Mouse (Mus musculus) heart, adult 2 months (tissue): ENCODE measurements at regions not wholly inside any gene's neighbourhood (a gene's known extent, or its start where the extent isn't known, plus 50 kb on each side); places are given as distances from the start of the nearest gene placed in this dataset.

Source experiments
- CTCF ChIP-seq: fragments of 200-600 bp; IDR thresholded peaks from 2 replicates; pipeline ENCODE4 v1.8.1; 2022; ENCODE audit warnings: antibody characterized with exemption, mild to moderate bottlenecking, moderate library complexity
- POLR2A ChIP-seq: fragments of 200-500 bp; IDR thresholded peaks from 2 replicates; pipeline ENCODE4 v1.6.1; 2011; ENCODE audit warnings: mild to moderate bottlenecking, low read depth, low read length, control low read depth; ENCODE audit not compliant: insufficient read depth

DNA sequence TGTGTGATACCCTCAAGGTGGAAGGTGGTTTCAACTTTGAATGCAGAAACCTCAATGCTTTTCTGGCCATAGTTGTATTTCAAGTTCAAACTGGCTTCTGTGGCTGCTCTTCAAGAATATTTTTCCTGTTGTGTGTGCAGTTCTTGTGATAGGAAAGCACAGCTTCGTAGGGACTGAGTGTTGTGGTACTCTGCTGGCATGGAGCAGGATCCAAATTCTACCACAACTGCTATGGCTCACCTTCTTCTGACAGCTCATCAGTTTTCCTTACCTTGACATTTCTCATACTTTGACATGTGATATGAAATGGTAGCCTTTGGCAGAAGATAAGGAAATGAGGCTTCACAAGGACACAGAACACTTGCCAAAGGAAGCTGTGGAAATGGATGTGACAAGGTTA, 79.0 kb upstream of the Reg3g start:
- TF ChIP-seq POLR2A = no peak
- no peak for TF ChIP-seq CTCF
